Mouse (Mus musculus): ENCODE measurements around the gene Mllt6. TPM values are rescaled to one million over a fixed set of nuclear protein-coding genes. Genes with fewer than 3 reads are reported as not detected.

Mllt6 gene
- polyA plus RNA-seq, 1 experiment from 2014 or later, result 4.1 TPM

DNA sequence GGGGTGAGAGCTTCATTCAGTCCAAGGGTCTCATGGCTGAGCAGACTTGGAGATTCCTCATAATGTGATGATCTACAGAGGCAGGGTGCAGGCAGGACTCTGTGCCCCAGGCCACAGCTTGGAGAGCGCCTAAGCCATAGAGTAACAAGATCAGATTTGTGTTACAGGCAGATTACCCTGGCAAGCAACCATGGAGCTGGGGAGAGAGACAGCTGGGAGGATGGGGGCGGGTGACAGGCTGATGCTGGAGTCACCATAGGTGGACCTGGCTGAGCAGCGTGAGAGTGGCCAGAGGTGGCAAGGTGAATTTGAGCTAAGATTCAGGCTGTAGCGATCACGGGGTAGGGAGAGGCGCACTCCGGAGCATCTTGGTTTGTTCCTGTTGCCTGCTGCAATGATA, 4.9 kb downstream of the Mllt6 start:
- H3K4me3 ChIP-seq (ENCODE audit: low read depth, low read length), result no peak overlapping the region
- no peak overlapping the region for H3K9ac ChIP-seq (ENCODE audit: low read length)
- ATAC-seq (ENCODE audit: insufficient number of reproducible peaks, low FRiP score, low TSS enrichment, low read depth) (no peak), DNase-seq (ENCODE audit: low spot score) (no peak)
- H3K4me1 ChIP-seq (ENCODE audit: control insufficient read depth, insufficient read depth, low read length), result no peaks in the 10 kb centered on the region
- no peaks in the 10 kb centered on the region for H3K27me3 ChIP-seq (ENCODE audit: control insufficient read depth, insufficient read depth, low read length)
- H3K9me3 ChIP-seq (ENCODE audit: control insufficient read depth, low read length), result no peaks in the 10 kb centered on the region
- no peak overlapping the region for H3K4me2 ChIP-seq (ENCODE audit: low read depth, severe bottlenecking)
- 92% methylated on average over 7 of the region's 7 CpGs for WGBS
- peaks cover 22% of the 10 kb centered on the region for H3K36me3 ChIP-seq (ENCODE audit: control insufficient read depth, insufficient read depth, low read length)
- no peak overlapping the region for H3K27ac ChIP-seq (replicated peaks; ENCODE audit: low read depth, low read length)

DNA sequence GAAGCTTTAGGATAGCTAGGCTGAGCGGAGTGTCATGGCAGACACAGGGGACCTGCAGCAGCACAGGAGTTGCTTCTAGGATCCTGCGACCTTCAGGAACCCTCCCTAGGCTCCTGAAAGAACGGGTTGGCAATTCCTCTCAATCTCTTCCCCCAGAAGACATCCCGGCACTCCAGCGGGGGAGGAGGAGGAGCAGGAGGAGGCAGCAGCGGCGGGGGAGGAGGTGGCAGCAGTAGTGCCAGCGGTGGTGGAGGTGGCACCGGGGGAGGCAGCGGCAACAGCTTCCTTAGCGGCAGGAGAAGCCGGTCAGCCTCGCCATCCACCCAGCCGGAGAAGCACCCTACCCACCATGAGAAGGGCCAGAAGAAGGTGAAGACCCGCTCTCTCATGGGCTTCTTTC, 6.1 kb downstream of the Mllt6 start:
- WGBS, result 67% methylated on average over 14 of the region's 15 CpGs
- no peak overlapping the region for H3K4me3 ChIP-seq (ENCODE audit: low read depth, low read length)
- DNase-seq (ENCODE audit: low spot score), result no peak
- H3K4me2 ChIP-seq (ENCODE audit: low read depth, severe bottlenecking), result no peak overlapping the region
- no peaks in the 10 kb centered on the region for H3K27me3 ChIP-seq (ENCODE audit: control insufficient read depth, insufficient read depth, low read length)
- peaks cover 24% of the 10 kb centered on the region for H3K36me3 ChIP-seq (ENCODE audit: control insufficient read depth, insufficient read depth, low read length)
- no peaks in the 10 kb centered on the region for H3K4me1 ChIP-seq (ENCODE audit: control insufficient read depth, insufficient read depth, low read length)
- no peaks in the 10 kb centered on the region for H3K9me3 ChIP-seq (ENCODE audit: control insufficient read depth, low read length)
- no peak for ATAC-seq (ENCODE audit: insufficient number of reproducible peaks, low FRiP score, low TSS enrichment, low read depth)
- no peak overlapping the region for H3K27ac ChIP-seq (replicated peaks; ENCODE audit: low read depth, low read length)
- no peak overlapping the region for H3K9ac ChIP-seq (ENCODE audit: low read length)

DNA sequence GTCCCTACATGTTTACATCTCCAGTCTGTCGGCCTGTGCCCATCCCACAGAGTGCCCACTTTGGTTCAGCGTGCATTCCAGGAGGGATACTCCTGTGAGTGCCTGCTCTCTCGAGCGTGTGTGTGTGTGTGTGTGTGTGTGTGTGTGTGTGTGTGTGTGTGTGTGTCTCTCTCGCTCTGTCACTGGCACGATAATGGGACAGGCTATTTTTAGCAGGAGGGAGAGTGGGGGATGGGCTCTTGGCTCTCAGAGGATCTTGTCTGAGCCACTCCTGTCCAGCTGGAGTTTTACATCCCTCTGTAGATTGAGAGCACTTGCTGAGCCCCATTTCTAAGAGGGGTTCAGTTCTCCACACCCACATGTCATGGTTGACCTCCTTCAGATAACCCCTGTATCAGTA, 6.6 kb downstream of the Mllt6 start:
- Histone ChIP-seq H3K9me3 (ENCODE audit: control insufficient read depth, low read length) (no peaks in the 10 kb centered on the region), H3K27me3 (ENCODE audit: control insufficient read depth, insufficient read depth, low read length) (no peaks in the 10 kb centered on the region), H3K9ac (ENCODE audit: low read length) (no peak overlapping the region), H3K4me3 (ENCODE audit: low read depth, low read length) (no peak overlapping the region), H3K4me1 (ENCODE audit: control insufficient read depth, insufficient read depth, low read length) (no peaks in the 10 kb centered on the region), H3K27ac (replicated peaks; ENCODE audit: low read depth, low read length) (no peak overlapping the region), H3K36me3 (ENCODE audit: control insufficient read depth, insufficient read depth, low read length) (peaks cover 26% of the 10 kb centered on the region), H3K4me2 (ENCODE audit: low read depth, severe bottlenecking) (no peak overlapping the region)
- ATAC-seq (ENCODE audit: insufficient number of reproducible peaks, low FRiP score, low TSS enrichment, low read depth) (no peak), DNase-seq (ENCODE audit: low spot score) (no peak)
- 45% methylated on average over 6 of the region's 6 CpGs for WGBS

- ATAC-seq (ENCODE audit: insufficient number of reproducible peaks, low FRiP score, low TSS enrichment, low read depth) (no peak), DNase-seq (ENCODE audit: low spot score) (no peak)
- Histone ChIP-seq H3K4me1 (ENCODE audit: control insufficient read depth, insufficient read depth, low read length) (no peaks in the 10 kb centered on the region), H3K27me3 (ENCODE audit: control insufficient read depth, insufficient read depth, low read length) (no peaks in the 10 kb centered on the region), H3K9ac (ENCODE audit: low read length) (no peak overlapping the region), H3K4me2 (ENCODE audit: low read depth, severe bottlenecking) (no peak overlapping the region), H3K4me3 (ENCODE audit: low read depth, low read length) (no peak overlapping the region), H3K9me3 (ENCODE audit: control insufficient read depth, low read length) (no peaks in the 10 kb centered on the region), H3K36me3 (ENCODE audit: control insufficient read depth, insufficient read depth, low read length) (peaks cover 30% of the 10 kb centered on the region), H3K27ac (replicated peaks; ENCODE audit: low read depth, low read length) (no peak overlapping the region)
- WGBS, result 74% methylated on average over 13 of the region's 13 CpGs
These were observed 7.3 kb downstream of the Mllt6 start for GRCm38 (mm10) chr11:97670234-97671176.

GRCm38 (mm10) chr11:97671177-97671527, 7.9 kb downstream of the Mllt6 start:
- no peaks in the 10 kb centered on the region for H3K27me3 ChIP-seq (ENCODE audit: control insufficient read depth, insufficient read depth, low read length)
- no peaks in the 10 kb centered on the region for H3K9me3 ChIP-seq (ENCODE audit: control insufficient read depth, low read length)
- H3K4me2 ChIP-seq (ENCODE audit: low read depth, severe bottlenecking), result no peak overlapping the region
- peaks cover 24% of the 10 kb centered on the region for H3K36me3 ChIP-seq (ENCODE audit: control insufficient read depth, insufficient read depth, low read length)
- no peak overlapping the region for H3K9ac ChIP-seq (ENCODE audit: low read length)
- H3K4me3 ChIP-seq (ENCODE audit: low read depth, low read length), result no peak overlapping the region
- ATAC-seq (ENCODE audit: insufficient number of reproducible peaks, low FRiP score, low TSS enrichment, low read depth) (no peak), DNase-seq (ENCODE audit: low spot score) (no peak)
- 52% methylated on average over 2 of the region's 2 CpGs for WGBS
- H3K4me1 ChIP-seq (ENCODE audit: control insufficient read depth, insufficient read depth, low read length), result no peaks in the 10 kb centered on the region
- no peak overlapping the region for H3K27ac ChIP-seq (replicated peaks; ENCODE audit: low read depth, low read length)

GRCm38 (mm10) chr11:97673148-97673547, 9.9 kb downstream of the Mllt6 start:
- Histone ChIP-seq H3K9me3 (ENCODE audit: control insufficient read depth, low read length) (no peaks in the 10 kb centered on the region), H3K9ac (ENCODE audit: low read length) (no peak overlapping the region), H3K4me1 (ENCODE audit: control insufficient read depth, insufficient read depth, low read length) (no peaks in the 10 kb centered on the region), H3K4me3 (ENCODE audit: low read depth, low read length) (no peak overlapping the region), H3K4me2 (ENCODE audit: low read depth, severe bottlenecking) (no peak overlapping the region), H3K36me3 (ENCODE audit: control insufficient read depth, insufficient read depth, low read length) (peaks cover 29% of the 10 kb centered on the region), H3K27me3 (ENCODE audit: control insufficient read depth, insufficient read depth, low read length) (no peaks in the 10 kb centered on the region), H3K27ac (replicated peaks; ENCODE audit: low read depth, low read length) (no peak overlapping the region)
- DNase-seq (ENCODE audit: low spot score), result no peak
- 87% methylated on average over 11 of the region's 11 CpGs for WGBS
- ATAC-seq (ENCODE audit: insufficient number of reproducible peaks, low FRiP score, low TSS enrichment, low read depth), result no peak

DNA sequence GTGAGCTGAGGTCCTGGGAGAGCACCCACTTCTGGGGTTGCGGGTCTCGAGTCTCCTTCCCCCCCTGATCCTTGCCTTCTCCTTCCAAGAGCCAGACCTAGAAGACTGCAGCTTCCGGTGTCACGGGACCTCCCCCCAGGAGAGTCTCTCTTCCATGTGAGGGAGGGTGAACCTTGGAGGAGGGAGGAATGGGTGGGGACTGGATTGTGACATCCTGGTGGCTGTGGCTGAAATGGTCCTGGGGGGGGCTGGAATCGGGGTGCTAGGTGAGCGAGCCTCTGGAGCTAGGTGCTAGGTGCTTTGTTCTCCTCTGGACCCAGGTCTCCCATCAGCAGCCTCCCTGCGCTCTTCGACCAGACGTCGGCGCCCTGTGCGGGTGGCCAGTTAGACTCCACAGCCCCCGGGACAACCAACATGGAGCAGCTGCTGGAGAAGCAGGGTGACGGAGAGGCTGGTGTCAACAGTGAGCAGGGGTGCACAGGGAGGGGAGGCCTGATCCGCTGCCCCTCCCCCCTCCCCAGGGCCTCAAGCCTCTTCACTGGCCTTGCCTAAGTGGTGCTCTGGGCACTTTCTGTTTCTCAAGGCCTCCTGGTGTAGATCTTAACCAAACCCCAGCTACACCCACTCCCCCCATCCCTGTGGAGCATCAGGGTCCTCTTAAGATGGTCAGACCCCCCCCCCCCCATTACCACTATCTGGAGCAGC, 13.0 kb downstream of the Mllt6 start:
- H3K4me3 ChIP-seq (ENCODE audit: low read depth, low read length), result no peak overlapping the region

GRCm38 (mm10) chr11:97677381-97677780, 14.2 kb downstream of the Mllt6 start:
- no peak overlapping the region for H3K4me3 ChIP-seq (ENCODE audit: low read depth, low read length)
- H3K9ac ChIP-seq (ENCODE audit: low read length), result no peak overlapping the region
- no peak overlapping the region for H3K27ac ChIP-seq (replicated peaks; ENCODE audit: low read depth, low read length)
- H3K27me3 ChIP-seq (ENCODE audit: control insufficient read depth, insufficient read depth, low read length), result no peaks in the 10 kb centered on the region
- DNase-seq (ENCODE audit: low spot score), result no peak
- H3K4me2 ChIP-seq (ENCODE audit: low read depth, severe bottlenecking), result no peak overlapping the region
- H3K36me3 ChIP-seq (ENCODE audit: control insufficient read depth, insufficient read depth, low read length), result peaks cover 26% of the 10 kb centered on the region
- H3K4me1 ChIP-seq (ENCODE audit: control insufficient read depth, insufficient read depth, low read length), result no peaks in the 10 kb centered on the region
- H3K9me3 ChIP-seq (ENCODE audit: control insufficient read depth, low read length), result no peaks in the 10 kb centered on the region
- WGBS, result 61% methylated on average over 15 of the region's 15 CpGs
- ATAC-seq (ENCODE audit: insufficient number of reproducible peaks, low FRiP score, low TSS enrichment, low read depth), result no peak

More for the DNA sequence above, 13.0 kb downstream of the Mllt6 start:
- Histone ChIP-seq H3K4me2 (ENCODE audit: low read depth, severe bottlenecking) (no peak overlapping the region), H3K36me3 (ENCODE audit: control insufficient read depth, insufficient read depth, low read length) (peaks cover 24% of the 10 kb centered on the region), H3K9me3 (ENCODE audit: control insufficient read depth, low read length) (no peaks in the 10 kb centered on the region), H3K27me3 (ENCODE audit: control insufficient read depth, insufficient read depth, low read length) (no peaks in the 10 kb centered on the region), H3K9ac (ENCODE audit: low read length) (no peak overlapping the region), H3K4me1 (ENCODE audit: control insufficient read depth, insufficient read depth, low read length) (no peaks in the 10 kb centered on the region), H3K27ac (replicated peaks; ENCODE audit: low read depth, low read length) (no peak overlapping the region)
- ATAC-seq (ENCODE audit: insufficient number of reproducible peaks, low FRiP score, low TSS enrichment, low read depth) (no peak), DNase-seq (ENCODE audit: low spot score) (no peak)
- 84% methylated on average over 15 of the region's 15 CpGs for WGBS
